Mouse (Mus musculus) kidney, adult 2 months (tissue): ENCODE results near the gene Gabbr2.

Experiments used
- CTCF ChIP-seq: fragments of 200-500 bp; conservative IDR thresholded peaks from 2 replicates; pipeline ENCODE4 v1.5.1; 2011; ENCODE audit warnings: low read depth, mild to moderate bottlenecking, control low read depth, low read length, moderate library complexity, mixed read lengths; ENCODE audit not compliant: insufficient read depth, insufficient read length
- POLR2A ChIP-seq: fragments of 200-500 bp; IDR thresholded peaks from one replicate; pipeline ENCODE4 v1.6.1; 2011; ENCODE audit warnings: low read depth, low read length, control low read depth

- TF ChIP-seq CTCF (no peak), POLR2A (no peak)
Observed at GRCm38 (mm10) chr4:46905152-46905551, 86.5 kb downstream of the Gabbr2 start.
